Mouse (Mus musculus) C2C12 (cell line): ENCODE data around the gene Kctd7. TPM values are rescaled to one million over a fixed set of nuclear protein-coding genes. Genes with fewer than 3 reads are reported as not detected.

Experiments
- H3K27me3 ChIP-seq: one replicate; pipeline ENCODE4 v1.6.1; 2011; ENCODE audit not compliant: control insufficient read depth, insufficient read depth, insufficient read length
- H3K36me3 ChIP-seq: one replicate; pipeline ENCODE4 v1.6.1; 2011; ENCODE audit not compliant: control insufficient read depth, insufficient read depth
- H3K4me3 ChIP-seq: one replicate; pipeline ENCODE4 v1.5.1; 2011; ENCODE audit warnings: mild to moderate bottlenecking, control low read depth; ENCODE audit not compliant: poor library complexity, insufficient read depth, severe bottlenecking
- H3K79me2 ChIP-seq: one replicate; pipeline ENCODE4 v1.6.1; 2011; ENCODE audit not compliant: control insufficient read depth, insufficient read depth
- H3K79me3 ChIP-seq: one replicate; pipeline ENCODE4 v1.6.1; 2011; ENCODE audit warnings: low read depth, control low read depth
- H3ac ChIP-seq: one replicate; pipeline ENCODE3; 2011; ENCODE audit warnings: low read depth; ENCODE audit not compliant: control insufficient read depth, insufficient read length
- CEBPB ChIP-seq: IDR thresholded peaks from one replicate; pipeline ENCODE4 v1.6.1; 2011; ENCODE audit warnings: low read depth, mild to moderate bottlenecking, control low read depth, moderate library complexity
- CTCF ChIP-seq: IDR thresholded peaks from one replicate; pipeline ENCODE4 v1.5.1; 2011; ENCODE audit not compliant: control insufficient read depth, insufficient read depth, insufficient read length
- FOSL1 ChIP-seq: IDR thresholded peaks from one replicate; pipeline ENCODE4 v1.8.0; 2011; ENCODE audit warnings: mild to moderate bottlenecking, low read length; ENCODE audit not compliant: poor library complexity, insufficient read depth, severe bottlenecking
- MAX ChIP-seq: IDR thresholded peaks from one replicate; pipeline ENCODE4 v1.6.1; 2011; ENCODE audit warnings: mild to moderate bottlenecking, control low read depth
- MYOD1 ChIP-seq: IDR thresholded peaks from one replicate; pipeline ENCODE4 v1.6.1; 2011; ENCODE audit warnings: low read depth; ENCODE audit not compliant: control insufficient read depth, insufficient read length
- MYOG ChIP-seq: IDR thresholded peaks from one replicate; pipeline ENCODE4 v1.6.1; 2011; ENCODE audit not compliant: control insufficient read depth, insufficient read length; ENCODE audit errors: extremely low read depth
- USF1 ChIP-seq: IDR thresholded peaks from one replicate; pipeline ENCODE4 v1.6.1; 2011; ENCODE audit warnings: low read depth, mild to moderate bottlenecking, control low read depth, moderate library complexity
- polyA plus RNA-seq: library from polyadenylated mRNA; unstranded; fragments of >200 nt; fragmentation: generic; extraction: Trizol; gene quantifications from one replicate; pipeline ENCODE4 v1.2.1, GENCODE M21; 2012; ENCODE audit warnings: missing spikeins

The Kctd7 gene
- polyA plus RNA-seq, 1 experiment, result 2.4 TPM

- H3K27me3 ChIP-seq, result no peaks in the 10 kb centered on the region
- no peaks in the 10 kb centered on the region for H3K79me2 ChIP-seq
- H3ac ChIP-seq, result no peak overlapping the region
- H3K79me3 ChIP-seq, result peaks cover 1% of the 10 kb centered on the region
- H3K4me3 ChIP-seq, result no peak overlapping the region
- H3K36me3 ChIP-seq, result no peaks in the 10 kb centered on the region
- TF ChIP-seq CEBPB (no peak), MAX (no peak), MYOD1 (no peak), USF1 (no peak), MYOG (no peak)
Measured at GRCm38 (mm10) chr5:130165213-130165612, 20.6 kb downstream of the Kctd7 start.

GRCm38 (mm10) chr5:130169109-130169508 lies 24.4 kb downstream of the Kctd7 start:
- Histone ChIP-seq H3K27me3 (no peaks in the 10 kb centered on the region), H3K36me3 (no peaks in the 10 kb centered on the region), H3K79me2 (peaks cover 26% of the 10 kb centered on the region), H3K4me3 (no peak overlapping the region), H3ac (no peak overlapping the region), H3K79me3 (peaks cover 18% of the 10 kb centered on the region)
- TF ChIP-seq MAX, result peak; percentile 33
- no peak for TF ChIP-seq CEBPB

- Histone ChIP-seq H3K79me3 (peaks cover 35% of the 10 kb centered on the region), H3K4me3 (peak overlapping the region; percentile 79), H3K36me3 (no peaks in the 10 kb centered on the region), H3ac (peak overlapping the region; percentile 39), H3K79me2 (peaks cover 43% of the 10 kb centered on the region), H3K27me3 (no peaks in the 10 kb centered on the region)
- TF ChIP-seq USF1 (no peak), CEBPB (no peak), FOSL1 (no peak), MAX (no peak), MYOD1 (no peak), MYOG (no peak), CTCF (no peak)
Measured at GRCm38 (mm10) chr5:130170666-130171422, 26.2 kb downstream of the Kctd7 start.

- Histone ChIP-seq H3K4me3 (peak within 1 kb of the TSS; percentile 79), H3K36me3 (no peaks in the 10 kb centered on the region), H3K79me3 (peaks cover 41% of the 10 kb centered on the region), H3ac (peak within 1 kb of the TSS; percentile 72), H3K27me3 (no peaks in the 10 kb centered on the region), H3K79me2 (peaks cover 49% of the 10 kb centered on the region)
- TF ChIP-seq USF1, result no peak
- no peak for TF ChIP-seq CTCF
- no peak for TF ChIP-seq CEBPB
- TF ChIP-seq MYOG, result no peak
- no peak for TF ChIP-seq FOSL1
- TF ChIP-seq MAX, result no peak
- TF ChIP-seq MYOD1, result no peak
Measured at GRCm38 (mm10) chr5:130171423-130171954, 26.8 kb downstream of the Kctd7 start, which contains the start of gene Rabgef1. TSS of gene Rabgef1 (plus strand) at chr5:130171798.

GRCm38 (mm10) chr5:130171956-130172601 lies 27.4 kb downstream of the Kctd7 start:
- H3K79me3 ChIP-seq, result peaks cover 44% of the 10 kb centered on the region
- H3K27me3 ChIP-seq, result no peaks in the 10 kb centered on the region
- no peaks in the 10 kb centered on the region for H3K36me3 ChIP-seq
- H3K4me3 ChIP-seq, result peak overlapping the region; percentile 79
- H3K79me2 ChIP-seq, result peaks cover 55% of the 10 kb centered on the region
- H3ac ChIP-seq, result peak overlapping the region; percentile 72
- TF ChIP-seq MAX (no peak), MYOG (no peak), CTCF (no peak), USF1 (no peak), MYOD1 (peak; percentile 15), CEBPB (peak; percentile 35), FOSL1 (no peak)
